Mouse (Mus musculus): ENCODE data around the gene Trio.

The Trio gene

DNA sequence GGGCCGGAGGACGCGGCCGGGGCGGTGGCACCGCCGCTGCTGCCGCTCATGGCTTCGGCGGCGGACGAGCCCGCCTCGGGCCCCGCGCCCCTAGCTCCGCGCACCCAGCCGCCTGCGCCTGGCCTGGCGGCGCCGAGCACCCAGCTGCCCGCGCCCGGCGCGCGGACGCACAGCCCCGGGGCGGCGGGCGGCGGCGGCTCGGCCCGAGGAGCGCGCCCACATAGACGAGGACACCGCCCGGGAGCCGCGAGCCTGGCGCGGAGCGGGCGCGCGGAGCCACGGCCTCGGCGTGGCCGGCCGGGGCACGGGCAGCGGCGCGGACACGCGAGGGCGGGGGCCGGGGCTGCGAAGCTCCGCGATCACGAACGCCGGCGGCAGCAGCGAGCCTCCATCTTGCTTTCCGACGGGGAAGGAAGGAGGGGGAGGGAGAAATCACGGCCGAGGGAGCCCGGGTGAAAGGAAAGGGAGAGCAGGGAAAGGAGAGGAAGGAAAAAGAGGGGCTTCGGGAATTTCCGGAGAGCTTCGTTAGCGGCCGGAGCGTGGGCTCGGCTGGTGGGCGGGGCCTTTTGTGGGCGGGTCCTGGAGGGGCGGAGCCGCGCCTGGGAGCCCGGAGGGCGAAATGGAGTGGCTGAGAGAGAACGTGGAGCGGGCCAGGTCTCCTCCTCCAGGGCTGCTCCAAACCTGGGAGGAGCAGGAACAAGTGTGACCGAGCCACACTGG, at the start of gene Trio:
Trio (minus strand) TSS at position 402 of the 720 bp plus-strand sequence.
- DNase-seq, result peak; percentile 98

DNA sequence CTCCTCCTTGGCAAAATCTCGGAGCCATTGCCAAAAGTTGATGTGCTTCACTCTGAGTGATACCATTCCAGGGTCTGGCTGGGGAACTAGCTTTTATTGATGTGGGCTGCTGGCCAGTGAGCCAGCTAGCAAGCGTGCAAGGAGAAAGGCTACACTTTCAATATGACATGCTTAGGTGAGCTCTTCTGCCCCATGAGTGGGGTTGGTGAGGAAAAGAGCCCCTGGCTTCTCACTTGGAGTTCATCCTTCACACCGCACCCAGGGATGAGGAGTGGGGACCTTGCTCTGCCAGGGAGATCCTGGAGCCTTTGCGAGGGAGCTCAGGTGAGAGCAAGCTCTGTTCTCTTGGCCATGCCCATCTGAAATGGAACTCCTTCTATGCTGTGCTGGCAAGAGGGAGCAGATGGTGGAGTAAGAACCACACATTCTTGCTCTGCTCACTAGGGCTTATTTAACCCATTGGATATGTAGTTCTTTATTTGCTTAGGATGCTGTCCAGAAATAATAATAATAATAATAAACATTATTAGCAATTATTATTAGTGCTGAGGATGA, 48.8 kb upstream of the Trio start:
- DNase-seq, result no peak

DNA sequence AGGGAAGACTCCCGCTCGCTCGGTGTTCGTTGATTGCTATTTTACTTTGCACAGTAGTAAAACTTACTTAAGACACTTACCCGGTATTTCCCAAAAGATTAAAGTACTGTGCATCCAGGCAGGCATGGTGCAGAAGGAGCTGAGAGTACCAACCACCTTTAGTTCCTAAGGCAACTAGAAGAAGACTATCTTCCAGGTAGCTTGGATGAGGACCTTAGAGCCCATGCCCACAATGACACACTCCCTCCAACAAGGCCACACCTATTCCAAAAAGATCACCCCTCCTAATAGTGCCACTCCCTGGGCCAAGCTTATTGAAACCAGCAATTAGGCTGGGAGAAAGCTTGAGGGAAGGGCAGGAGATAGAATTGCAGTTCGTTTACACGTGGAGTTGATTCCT, 46.0 kb upstream of the Trio start:
- no peak for DNase-seq

- no peak for DNase-seq
These were observed 45.2 kb upstream of the Trio start for GRCm38 (mm10) chr15:28070771-28071419.

- no peak for DNase-seq
These were observed 44.6 kb upstream of the Trio start for GRCm38 (mm10) chr15:28070221-28070620.

GRCm38 (mm10) chr15:28067373-28067772, 41.7 kb upstream of the Trio start:
- DNase-seq, result peak; percentile 11

DNA sequence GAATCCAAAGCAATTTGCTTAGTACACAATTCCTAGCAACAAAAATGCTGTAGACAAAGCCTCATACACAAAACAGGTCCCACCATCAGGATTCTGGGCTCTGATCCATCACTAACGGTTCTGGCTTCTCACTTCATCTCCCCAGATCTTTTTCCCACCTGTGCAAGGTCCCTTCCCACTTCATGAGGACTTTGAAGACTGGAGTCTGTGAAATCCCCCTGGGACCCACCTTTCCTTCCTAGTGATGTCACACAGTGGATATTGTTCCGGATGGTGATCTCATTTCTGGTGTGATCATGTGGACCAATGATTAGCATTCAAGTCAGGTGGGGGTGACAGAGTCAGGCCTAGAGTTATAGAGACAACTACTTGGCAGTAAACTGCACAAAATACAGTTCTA, 40.8 kb upstream of the Trio start:
- no peak for DNase-seq

DNA sequence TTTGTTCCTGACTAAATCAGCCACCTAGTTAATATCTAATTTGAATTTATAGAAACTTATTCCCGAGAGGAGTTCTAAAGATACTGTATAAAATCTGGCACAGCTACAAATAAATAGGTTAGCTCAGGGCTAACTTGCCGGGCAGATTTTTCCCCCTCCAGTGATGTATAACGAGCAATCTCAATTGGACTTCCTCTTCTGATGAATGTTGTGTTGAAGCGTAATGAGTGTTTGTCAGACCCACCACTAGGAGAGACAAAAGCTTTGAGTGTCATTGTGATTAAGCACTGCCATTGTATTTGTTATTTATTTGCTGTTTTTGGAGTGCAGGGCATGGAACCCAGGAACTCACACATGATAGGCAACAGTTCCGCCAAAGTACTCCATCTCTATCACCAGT, 39.9 kb upstream of the Trio start:
- DNase-seq, result no peak

- no peak for DNase-seq
These were observed 39.1 kb upstream of the Trio start for GRCm38 (mm10) chr15:28064733-28065088.

- no peak for DNase-seq
These were observed 38.6 kb upstream of the Trio start for GRCm38 (mm10) chr15:28064081-28064732.

DNA sequence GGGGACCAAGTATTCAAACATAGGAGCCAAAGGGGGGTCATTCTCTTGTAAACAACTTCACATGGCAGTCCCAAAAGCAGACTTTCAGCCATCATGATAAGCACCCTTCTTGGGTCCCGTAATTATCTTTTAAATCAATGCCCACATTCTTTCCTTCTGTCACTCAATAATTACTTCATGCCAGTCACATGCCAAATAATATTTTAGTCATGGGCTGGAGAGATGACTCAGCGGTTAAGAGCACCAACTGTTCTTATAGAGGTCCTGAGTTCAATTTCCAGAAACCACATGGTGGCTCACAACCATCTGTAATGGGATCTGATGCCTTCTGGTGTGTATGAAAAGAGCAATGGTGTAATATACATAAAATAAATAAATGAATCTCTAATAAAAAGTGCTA, 37.8 kb upstream of the Trio start:
- no peak for DNase-seq

DNA sequence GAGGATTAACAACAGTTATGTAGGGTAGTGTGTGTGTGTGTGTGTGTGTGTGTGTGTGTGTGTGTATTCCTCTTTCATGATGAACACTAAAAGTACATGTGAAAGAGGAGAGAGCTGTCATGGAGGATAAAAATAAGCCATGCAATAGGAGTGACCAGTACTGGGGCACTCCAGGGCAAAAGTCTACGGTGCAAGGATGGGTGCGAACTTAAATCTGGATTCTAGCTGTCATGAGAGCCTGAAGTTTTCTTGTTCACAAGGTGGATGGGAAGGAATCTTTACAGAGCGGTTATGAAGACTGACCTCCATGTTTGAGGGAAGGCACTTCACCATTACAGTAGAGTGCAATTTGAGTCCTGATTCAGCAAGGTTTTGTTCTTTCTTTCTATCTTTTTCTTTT, 36.4 kb upstream of the Trio start:
- DNase-seq, result no peak

DNA sequence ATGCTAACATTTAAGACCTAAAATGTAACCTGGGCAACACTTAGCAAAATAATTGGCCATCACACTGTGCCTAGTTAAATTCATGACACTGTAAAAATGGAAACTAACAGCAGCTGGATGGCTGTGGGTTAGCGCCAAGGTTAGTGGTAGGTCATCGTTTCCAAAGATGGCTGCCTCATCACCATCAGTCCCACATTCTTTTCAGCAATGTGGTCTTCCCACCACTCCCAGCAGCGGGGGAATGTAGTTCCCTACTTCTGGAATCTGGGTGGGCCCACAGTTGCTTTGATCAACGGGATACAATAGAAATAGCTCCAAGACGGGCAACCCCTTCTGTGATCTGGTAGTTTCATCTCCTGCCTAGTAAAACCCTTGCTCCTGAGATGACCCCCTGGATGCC, 35.3 kb upstream of the Trio start:
- DNase-seq, result no peak

DNA sequence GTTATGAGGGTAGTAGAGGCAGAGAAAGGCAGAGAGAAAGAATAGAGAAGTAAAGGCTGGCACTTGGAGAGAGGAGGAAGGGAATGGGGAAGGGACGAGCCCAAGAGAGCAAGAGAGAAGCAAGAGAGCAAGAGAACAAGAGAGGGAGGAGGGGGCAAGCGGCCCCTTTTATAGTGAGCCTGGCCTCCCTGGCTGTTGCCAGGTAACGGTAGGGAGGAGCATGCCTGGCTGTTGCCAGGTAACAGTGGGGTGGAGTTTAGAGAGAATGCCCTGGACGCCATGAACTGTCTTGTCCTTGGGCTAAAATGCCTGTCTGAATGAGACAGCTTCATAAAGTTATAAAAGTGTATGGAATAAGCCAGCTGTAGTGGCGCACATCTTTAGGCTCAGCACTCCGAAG, 34.8 kb upstream of the Trio start:
- no peak for DNase-seq

- no peak for DNase-seq
These were observed 31.9 kb upstream of the Trio start for GRCm38 (mm10) chr15:28057545-28057944.

DNA sequence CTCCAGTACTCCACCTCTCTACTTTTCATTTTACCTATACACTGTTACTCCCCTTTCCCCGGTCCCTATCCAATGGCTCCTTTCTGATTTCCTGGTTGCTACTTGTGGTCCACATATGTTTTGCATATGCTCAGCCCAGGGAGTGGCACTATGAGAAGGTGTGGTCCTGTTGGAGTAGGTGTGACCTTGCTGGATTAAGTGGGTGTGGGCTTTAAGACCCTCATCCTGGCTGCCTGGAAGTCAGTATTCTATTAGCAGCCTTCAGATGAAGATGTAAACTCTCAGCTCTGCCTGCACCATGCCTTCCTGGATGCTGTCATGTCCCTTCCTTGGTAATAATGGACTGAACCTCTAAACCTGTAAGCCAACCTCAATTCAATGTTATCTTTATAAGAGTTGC, 29.1 kb upstream of the Trio start:
- DNase-seq, result no peak

DNA sequence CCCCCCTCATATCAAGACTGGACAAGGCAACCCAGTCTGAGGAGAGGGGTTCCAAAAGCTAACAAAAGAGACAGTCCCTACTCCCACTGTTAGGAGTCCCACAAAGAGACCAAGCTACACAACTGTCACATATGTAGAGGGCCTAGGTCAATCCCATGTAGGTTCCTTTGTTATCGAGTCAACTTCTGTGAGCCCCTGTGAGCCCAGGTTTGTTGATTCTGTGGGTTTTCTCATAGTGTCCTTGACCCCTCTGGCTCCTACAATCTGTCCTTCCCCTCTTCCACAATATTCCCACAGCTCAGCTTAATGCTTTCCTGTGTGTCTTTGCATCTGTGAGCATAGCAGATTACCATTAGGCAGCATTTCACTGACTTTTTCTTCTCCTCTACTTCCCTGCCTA, 28.5 kb upstream of the Trio start:
- DNase-seq, result no peak

DNA sequence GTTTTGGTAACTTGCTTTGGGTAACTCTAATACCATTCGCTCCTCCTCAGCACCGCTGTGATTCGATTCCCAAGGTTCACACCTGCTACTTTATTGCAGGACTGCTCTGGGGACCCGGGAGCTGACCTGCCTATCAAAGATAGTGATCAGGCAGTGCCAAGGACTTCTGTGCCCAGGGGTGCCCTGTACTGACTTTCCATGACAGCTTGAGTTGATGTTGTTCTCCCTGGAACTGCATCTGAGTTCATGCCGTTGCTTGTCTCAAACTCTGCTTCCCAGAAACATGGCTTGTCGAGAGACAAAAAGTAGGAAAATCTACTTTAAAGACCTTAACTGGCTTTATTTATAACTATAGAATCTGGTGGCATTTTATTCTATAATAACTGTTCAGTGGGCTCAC, 27.6 kb upstream of the Trio start:
- no peak for DNase-seq

GRCm38 (mm10) chr15:28051811-28052210, 26.2 kb upstream of the Trio start:
- no peak for DNase-seq

- DNase-seq, result peak; percentile 44
These were observed 25.5 kb upstream of the Trio start for GRCm38 (mm10) chr15:28051104-28051625.

- no peak for DNase-seq
These were observed 22.1 kb upstream of the Trio start for GRCm38 (mm10) chr15:28047711-28048110.

- DNase-seq, result no peak
These were observed 15.7 kb upstream of the Trio start for GRCm38 (mm10) chr15:28041158-28041865.

- DNase-seq, result no peak
These were observed 12.0 kb upstream of the Trio start for GRCm38 (mm10) chr15:28037651-28038050.

Measured in lung, postnatal 10 days (tissue).